ENCODE assay signal across 25 mouse cellular contexts in the genomic region with DNA sequence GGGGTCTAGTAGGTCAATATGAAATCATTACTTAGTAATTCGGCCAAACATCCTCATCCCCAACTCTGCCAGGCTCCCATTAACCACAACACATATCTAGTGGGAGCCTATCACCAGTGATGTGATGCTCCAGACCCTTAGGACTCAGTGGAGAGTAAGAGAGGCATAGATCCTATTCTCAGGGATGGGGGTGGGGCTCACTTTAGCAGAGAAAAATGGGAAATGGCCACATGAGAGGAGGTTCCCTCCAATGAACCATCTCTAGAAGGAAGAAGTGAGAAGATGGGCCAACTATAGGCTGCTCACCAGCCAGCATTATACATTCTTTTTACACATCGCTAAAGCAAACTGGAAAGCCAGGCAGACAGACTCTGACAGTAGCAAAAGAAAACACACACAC. TPM values are rescaled to one million over a fixed set of nuclear protein-coding genes. Genes with fewer than 3 reads are reported as not detected.
DNase-seq lines count a peak whose midpoint lies in the region; ATAC-seq and TF ChIP-seq lines count a peak whose summit lies in the region.
"Had no signal": no experiment of that assay in that cellular context is flagged by ENCODE, and none has a peak within 500 bp of the region (broad histone marks: within the 10 kb centered on the region; RNA-seq: fewer than 3 reads in every experiment).

No protein-coding gene starts in this region.

- H3K27ac ChIP-seq in liver, postnatal 0 days (ENCODE audit: low read depth): peak overlapping the region; percentile 52
- no peak overlapping the region for H3K27ac ChIP-seq in liver, embryonic 12.5 days
- H3K27ac ChIP-seq in bone marrow macrophage, adult 2 months (ENCODE audit: insufficient read depth, low read depth, low read length): peak overlapping the region; percentile 23; the same call in 1 of the 2 replicates
- H3K27ac ChIP-seq in hindbrain, embryonic 11.5 days (ENCODE audit: low read depth, low read length): no peak overlapping the region
- H3K27ac ChIP-seq: forebrain, embryonic 10.5 days; forebrain, embryonic 13.5 days; heart, embryonic 10.5 days; heart, embryonic 13.5 days; hindbrain, embryonic 13.5 days had no signal

- TF ChIP-seq POLR2A in bone marrow macrophage, adult 2 months (IDR thresholded peaks at IDR 0.05; ENCODE audit: borderline replicate concordance, low read depth, low read length): no peak

- no peak for ATAC-seq in liver, postnatal 0 days
- ATAC-seq in liver, embryonic 12.5 days: no peak
- peak; percentile 60 for ATAC-seq in megakaryocyte, adult 5-6 weeks (ENCODE audit: poor library complexity, severe bottlenecking)
- no peak for ATAC-seq in hindbrain, embryonic 11.5 days (ENCODE audit: low FRiP score)
- no peak for ATAC-seq in megakaryocyte-erythroid progenitor cell, adult 5-6 weeks (replicated peaks; ENCODE audit: low FRiP score, low TSS enrichment, poor library complexity, severe bottlenecking)
- ATAC-seq: activated CD4-positive, CD25-positive, alpha-beta regulatory T cell, adult 4 months; forebrain, embryonic 13.5 days; forebrain, embryonic 16.5 days; hindbrain, embryonic 16.5 days had no signal

- no peak overlapping the region for H3K4me2 ChIP-seq in liver, postnatal 0 days (ENCODE audit: low read depth, low read length)
- H3K4me2 ChIP-seq in liver, embryonic 12.5 days: no peak overlapping the region
- H3K4me2 ChIP-seq in hindbrain, embryonic 11.5 days (replicated peaks; ENCODE audit: low read depth, low read length): no peak overlapping the region
- H3K4me2 ChIP-seq: forebrain, embryonic 13.5 days; heart, embryonic 13.5 days; hindbrain, embryonic 13.5 days had no signal

- no peak overlapping the region for H3K4me3 ChIP-seq in liver, postnatal 0 days (ENCODE audit: low read depth, low read length)
- H3K4me3 ChIP-seq in liver, embryonic 12.5 days: no peak overlapping the region
- H3K4me3 ChIP-seq in bone marrow macrophage, adult 2 months (ENCODE audit: insufficient read depth, low read length): no peak overlapping the region
- no peak overlapping the region for H3K4me3 ChIP-seq in hindbrain, embryonic 11.5 days (ENCODE audit: low read depth, low read length)
- H3K4me3 ChIP-seq: forebrain, embryonic 10.5 days; forebrain, embryonic 13.5 days; heart, embryonic 10.5 days; heart, embryonic 13.5 days; hindbrain, embryonic 13.5 days had no signal

- DNase-seq in liver, postnatal 0 days: no peak
- no peak for DNase-seq in hindbrain, embryonic 11.5 days (ENCODE audit: low spot score)
- DNase-seq in left cerebral cortex, adult 18-20 months (ENCODE audit: low spot score in 2 of 2): no peak
- DNase-seq: adrenal gland, adult 8-10 months; adrenal gland, postnatal 25 days; cerebellum, adult 18-20 months; cerebellum, adult 9-10 months; cerebellum, postnatal 14 days; gastrocnemius, postnatal 10 days; gastrocnemius, postnatal 36 days; heart, adult 18-20 months; heart, postnatal 14 days; heart, postnatal 4 days had no signal

- 70% methylated on average over 2 of the region's 2 CpGs for WGBS in liver, postnatal 0 days (ENCODE audit: insufficient replicate concordance)
- WGBS in liver, embryonic 12.5 days (ENCODE audit: insufficient replicate concordance): 73% methylated on average over 2 of the region's 2 CpGs
- WGBS in hindbrain, embryonic 11.5 days: 79% methylated on average over 2 of the region's 2 CpGs

- H3K4me1 ChIP-seq in liver, postnatal 0 days (ENCODE audit: insufficient read depth): peaks cover 73% of the 10 kb centered on the region
- H3K4me1 ChIP-seq in liver, embryonic 12.5 days: peaks cover 25% of the 10 kb centered on the region
- peaks cover 55% of the 10 kb centered on the region for H3K4me1 ChIP-seq in bone marrow macrophage, adult 2 months (ENCODE audit: control insufficient read depth, insufficient read depth, low read length)
- H3K4me1 ChIP-seq in hindbrain, embryonic 11.5 days (replicated peaks; ENCODE audit: control insufficient read depth, insufficient read depth, low read length): 0 out of 2 replicates have a peak, but pooled peaks cover under 1% of the 10 kb centered on the region

- H3K36me3 ChIP-seq in liver, postnatal 0 days (replicated peaks; ENCODE audit: insufficient read depth, low read length): peaks cover 5% of the 10 kb centered on the region; the same call in 1 of the 2 replicates
- no peaks in the 10 kb centered on the region for H3K36me3 ChIP-seq in liver, embryonic 12.5 days
- no peaks in the 10 kb centered on the region for H3K36me3 ChIP-seq in hindbrain, embryonic 11.5 days (ENCODE audit: control insufficient read depth, insufficient read depth, low read length)
- H3K36me3 ChIP-seq: forebrain, embryonic 10.5 days; heart, embryonic 10.5 days; heart, embryonic 13.5 days; hindbrain, embryonic 13.5 days had no signal

- no peak overlapping the region for H3K9ac ChIP-seq in liver, postnatal 0 days (replicated peaks)
- H3K9ac ChIP-seq in liver, embryonic 12.5 days: no peak overlapping the region
- no peak overlapping the region for H3K9ac ChIP-seq in hindbrain, embryonic 11.5 days (ENCODE audit: low read depth, low read length)
- H3K9ac ChIP-seq: forebrain, embryonic 13.5 days; heart, embryonic 13.5 days; hindbrain, embryonic 13.5 days had no signal

- no peak for TF ChIP-seq EP300 in liver, postnatal 0 days (IDR thresholded peaks at IDR 0.05; ENCODE audit: low read depth)

- no peaks in the 10 kb centered on the region for H3K27me3 ChIP-seq in liver, postnatal 0 days (ENCODE audit: insufficient read depth, low read length)
- H3K27me3 ChIP-seq in liver, embryonic 12.5 days (replicated peaks): no peaks in the 10 kb centered on the region
- H3K27me3 ChIP-seq in hindbrain, embryonic 11.5 days (ENCODE audit: control insufficient read depth, insufficient read depth, low read length): no peaks in the 10 kb centered on the region
- H3K27me3 ChIP-seq: forebrain, embryonic 13.5 days; heart, embryonic 13.5 days; hindbrain, embryonic 13.5 days had no signal

- no peak for TF ChIP-seq CTCF in liver, postnatal 0 days (IDR thresholded peaks at IDR 0.05; ENCODE audit: low read depth)
- no peak for TF ChIP-seq CTCF in bone marrow macrophage, adult 2 months (IDR thresholded peaks at IDR 0.05; ENCODE audit: low read depth, low read length)

- no peaks in the 10 kb centered on the region for H3K9me3 ChIP-seq in liver, postnatal 0 days (ENCODE audit: low read length)
- H3K9me3 ChIP-seq in liver, embryonic 12.5 days (replicated peaks): no peaks in the 10 kb centered on the region
- no peaks in the 10 kb centered on the region for H3K9me3 ChIP-seq in hindbrain, embryonic 11.5 days (ENCODE audit: control insufficient read depth, low read length)
- H3K9me3 ChIP-seq: forebrain, embryonic 10.5 days; forebrain, embryonic 13.5 days; heart, embryonic 10.5 days; heart, embryonic 13.5 days; hindbrain, embryonic 13.5 days had no signal

RNA-seq across cellular contexts. Expression of a gene that starts 10.9 kb away (rescaled TPM):
- polyA plus RNA-seq in liver, postnatal 0 days (2015; fragmentation: Nextera tagmentation; extraction: Ambion mirVana): 9.9 and 11.0 TPM in 2 replicates
- polyA plus RNA-seq in liver, embryonic 12.5 days (2016; fragmentation: Nextera tagmentation; extraction: Ambion mirVana): 9.8 and 10.1 TPM in 2 replicates
- 55.9 and 64.3 TPM in 2 replicates for polyA plus RNA-seq in bone marrow macrophage, adult 2 months (2012; ENCODE audit: insufficient read depth, insufficient read length, missing spikeins)
- total RNA-seq in megakaryocyte, adult 5-6 weeks (2015): 1.2 and 1.8 TPM in 2 replicates
- 2.5 and 3.4 TPM in 2 replicates for total RNA-seq in megakaryocyte, adult 5-6 weeks (2017)
- polyA plus RNA-seq in hindbrain, embryonic 11.5 days (2014; fragmentation: Nextera tagmentation; extraction: Ambion mirVana): 6.1 and 7.5 TPM in 2 replicates
- total RNA-seq in left cerebral cortex, adult 18-20 months (2021): 10 to 100 TPM; 13.6 to 14.7 TPM
- total RNA-seq in megakaryocyte-erythroid progenitor cell, adult 5-6 weeks (2014; fragmentation: Nextera tagmentation): 4.5 and 5.8 TPM in 2 replicates
- 4.2 and 5.7 TPM in 2 replicates for total RNA-seq in megakaryocyte-erythroid progenitor cell, adult 5-6 weeks (2017)

Comparison
In these comparisons a context has a peak if more than half of its experiments do, and no peak if none do; other contexts are left out.
1. H3K27ac ChIP-seq: peak in liver, postnatal 0 days (single experiment) and bone marrow macrophage, adult 2 months (single experiment); none in liver, embryonic 12.5 days (single experiment) and hindbrain, embryonic 11.5 days (single experiment).